Mouse (Mus musculus) layer of hippocampus, postnatal 10 days (tissue): ENCODE measurements at regions not wholly inside any gene's neighbourhood (a gene's known extent, or its start where the extent isn't known, plus 50 kb on each side); places are given as distances from the start of the nearest gene placed in this dataset.

Experiments used
- DNase-seq, 2 experiments: peaks; one replicate each; pipeline ENCODE4 v3.0.0; 2021; ENCODE audit warnings: low spot score in 2 of 2

- no peak for DNase-seq
Measured at GRCm38 (mm10) chr2:117963526-117963925, 148.2 kb upstream of the Thbs1 start.

- no peak for DNase-seq
Measured at GRCm38 (mm10) chr2:117965758-117966157, 145.9 kb upstream of the Thbs1 start.

GRCm38 (mm10) chr2:117968731-117969130, 142.9 kb upstream of the Thbs1 start:
- no peak for DNase-seq

GRCm38 (mm10) chr2:117970631-117971030, 141.0 kb upstream of the Thbs1 start:
- no peak for DNase-seq

- DNase-seq = no peak
Measured at GRCm38 (mm10) chr2:117977033-117977432, 134.6 kb upstream of the Thbs1 start.

GRCm38 (mm10) chr2:117980856-117981255, 130.8 kb upstream of the Thbs1 start:
- no peak for DNase-seq

- no peak for DNase-seq
Measured at GRCm38 (mm10) chr2:117984569-117984968, 127.1 kb upstream of the Thbs1 start.

- no peak for DNase-seq
Measured at GRCm38 (mm10) chr2:117987426-117988215, 124.1 kb upstream of the Thbs1 start.

GRCm38 (mm10) chr2:117988396-117989173, 123.1 kb upstream of the Thbs1 start:
- no peak for DNase-seq

GRCm38 (mm10) chr2:117989215-117989614, 122.5 kb upstream of the Thbs1 start:
- DNase-seq = no peak

GRCm38 (mm10) chr2:117996130-117997083, 115.3 kb upstream of the Thbs1 start:
- no peak for DNase-seq

- no peak for DNase-seq
Measured at GRCm38 (mm10) chr2:117999641-118000040, 112.0 kb upstream of the Thbs1 start.

GRCm38 (mm10) chr2:118004191-118004590, 107.5 kb upstream of the Thbs1 start:
- DNase-seq = no peak

GRCm38 (mm10) chr2:118007539-118008427, 103.9 kb upstream of the Thbs1 start:
- no peak for DNase-seq

- DNase-seq = no peak
Measured at GRCm38 (mm10) chr2:118011679-118012078, 100.0 kb upstream of the Thbs1 start.

GRCm38 (mm10) chr2:118012211-118012610, 99.5 kb upstream of the Thbs1 start:
- no peak for DNase-seq

- DNase-seq = no peak
Measured at GRCm38 (mm10) chr2:118013156-118013555, 98.5 kb upstream of the Thbs1 start.

GRCm38 (mm10) chr2:118015182-118015581, 96.5 kb upstream of the Thbs1 start:
- DNase-seq = no peak

- DNase-seq = no peak
Measured at GRCm38 (mm10) chr2:118025829-118026735, 85.6 kb upstream of the Thbs1 start.
